Mouse (Mus musculus): ENCODE results near the gene Kl. TPM values are rescaled to one million over a fixed set of nuclear protein-coding genes. Genes with fewer than 3 reads are reported as not detected.
A peak's percentile ranks its signal among the peaks of the same experiment; 100 is the strongest.

Kl gene
- 0.13 TPM in 2 replicates for polyA plus RNA-seq (2014; fragmentation: Nextera tagmentation; extraction: Ambion mirVana)

- Histone ChIP-seq H3K9ac (replicated peaks; ENCODE audit: low read depth, low read length) (peak within 1 kb of the TSS; percentile 28; the same call in 1 of the 2 replicates), H3K36me3 (ENCODE audit: control insufficient read depth, insufficient read depth, low read length) (no peaks in the 10 kb centered on the region), H3K4me1 (ENCODE audit: control insufficient read depth, insufficient read depth, low read length) (0 out of 2 replicates have a peak, but pooled peaks cover 9% of the 10 kb centered on the region), H3K4me3 (ENCODE audit: low read depth, low read length) (peak within 1 kb of the TSS; percentile 47), H3K27ac (ENCODE audit: low read length) (no peak within 1 kb of the TSS), H3K9me3 (ENCODE audit: control insufficient read depth, low read depth, low read length) (no peaks in the 10 kb centered on the region), H3K27me3 (ENCODE audit: control insufficient read depth, insufficient read depth, low read length) (peaks cover 19% of the 10 kb centered on the region), H3K4me2 (replicated peaks; ENCODE audit: low read depth, low read length) (peak within 1 kb of the TSS; percentile 88)
- 2% methylated on average over 22 of the region's 22 CpGs for WGBS
- 0 out of 2 replicates have a peak, but pooled peaks have one; percentile 20 for ATAC-seq (ENCODE audit: insufficient number of reproducible peaks, insufficient read depth, low FRiP score, low read depth)
These were observed at the start of gene Kl for GRCm38 (mm10) chr5:150952328-150952668. Gene Kl, plus strand, starts transcription at chr5:150952607.

GRCm38 (mm10) chr5:150906053-150907040, 46.1 kb upstream of the Kl start:
- H3K36me3 ChIP-seq (ENCODE audit: control insufficient read depth, insufficient read depth, low read length): no peaks in the 10 kb centered on the region
- H3K27me3 ChIP-seq (ENCODE audit: control insufficient read depth, insufficient read depth, low read length): no peaks in the 10 kb centered on the region
- ATAC-seq (ENCODE audit: insufficient number of reproducible peaks, insufficient read depth, low FRiP score, low read depth): peak; percentile 33; the same call in 1 of the 2 replicates
- H3K9ac ChIP-seq (replicated peaks; ENCODE audit: low read depth, low read length): no peak overlapping the region
- H3K4me1 ChIP-seq (ENCODE audit: control insufficient read depth, insufficient read depth, low read length): no peaks in the 10 kb centered on the region
- H3K27ac ChIP-seq (ENCODE audit: low read length): no peak overlapping the region
- H3K9me3 ChIP-seq (ENCODE audit: control insufficient read depth, low read depth, low read length): no peaks in the 10 kb centered on the region
- WGBS: 41% methylated on average over 9 of the region's 9 CpGs
- no peak overlapping the region for H3K4me3 ChIP-seq (ENCODE audit: low read depth, low read length)
- H3K4me2 ChIP-seq (replicated peaks; ENCODE audit: low read depth, low read length): no peak overlapping the region

GRCm38 (mm10) chr5:150912156-150912555, 40.3 kb upstream of the Kl start:
- H3K4me1 ChIP-seq (ENCODE audit: control insufficient read depth, insufficient read depth, low read length): no peaks in the 10 kb centered on the region
- H3K4me2 ChIP-seq (replicated peaks; ENCODE audit: low read depth, low read length): no peak overlapping the region
- H3K9me3 ChIP-seq (ENCODE audit: control insufficient read depth, low read depth, low read length): no peaks in the 10 kb centered on the region
- 18% methylated on average over 2 of the region's 2 CpGs for WGBS
- no peak for ATAC-seq (ENCODE audit: insufficient number of reproducible peaks, insufficient read depth, low FRiP score, low read depth)
- no peak overlapping the region for H3K9ac ChIP-seq (replicated peaks; ENCODE audit: low read depth, low read length)
- no peak overlapping the region for H3K27ac ChIP-seq (ENCODE audit: low read length)
- no peaks in the 10 kb centered on the region for H3K27me3 ChIP-seq (ENCODE audit: control insufficient read depth, insufficient read depth, low read length)
- H3K36me3 ChIP-seq (ENCODE audit: control insufficient read depth, insufficient read depth, low read length): no peaks in the 10 kb centered on the region
- H3K4me3 ChIP-seq (ENCODE audit: low read depth, low read length): no peak overlapping the region

GRCm38 (mm10) chr5:150912656-150913055, 39.8 kb upstream of the Kl start:
- no peaks in the 10 kb centered on the region for H3K9me3 ChIP-seq (ENCODE audit: control insufficient read depth, low read depth, low read length)
- H3K9ac ChIP-seq (replicated peaks; ENCODE audit: low read depth, low read length): no peak overlapping the region
- H3K36me3 ChIP-seq (ENCODE audit: control insufficient read depth, insufficient read depth, low read length): no peaks in the 10 kb centered on the region
- no peaks in the 10 kb centered on the region for H3K27me3 ChIP-seq (ENCODE audit: control insufficient read depth, insufficient read depth, low read length)
- H3K4me3 ChIP-seq (ENCODE audit: low read depth, low read length): no peak overlapping the region
- 28% methylated on average over 5 of the region's 5 CpGs for WGBS
- no peak overlapping the region for H3K4me2 ChIP-seq (replicated peaks; ENCODE audit: low read depth, low read length)
- no peaks in the 10 kb centered on the region for H3K4me1 ChIP-seq (ENCODE audit: control insufficient read depth, insufficient read depth, low read length)
- no peak for ATAC-seq (ENCODE audit: insufficient number of reproducible peaks, insufficient read depth, low FRiP score, low read depth)
- no peak overlapping the region for H3K27ac ChIP-seq (ENCODE audit: low read length)

GRCm38 (mm10) chr5:150915080-150916055, 37.0 kb upstream of the Kl start:
- Histone ChIP-seq H3K9me3 (ENCODE audit: control insufficient read depth, low read depth, low read length) (no peaks in the 10 kb centered on the region), H3K4me1 (ENCODE audit: control insufficient read depth, insufficient read depth, low read length) (no peaks in the 10 kb centered on the region)

GRCm38 (mm10) chr5:150917131-150917858, 35.1 kb upstream of the Kl start:
- WGBS: 78% methylated on average over 21 of the region's 21 CpGs
- no peaks in the 10 kb centered on the region for H3K36me3 ChIP-seq (ENCODE audit: control insufficient read depth, insufficient read depth, low read length)
- no peak for ATAC-seq (ENCODE audit: insufficient number of reproducible peaks, insufficient read depth, low FRiP score, low read depth)

More at GRCm38 (mm10) chr5:150915080-150916055, 37.0 kb upstream of the Kl start:
- no peaks in the 10 kb centered on the region for H3K36me3 ChIP-seq (ENCODE audit: control insufficient read depth, insufficient read depth, low read length)
- H3K4me2 ChIP-seq (replicated peaks; ENCODE audit: low read depth, low read length): no peak overlapping the region
- no peak overlapping the region for H3K9ac ChIP-seq (replicated peaks; ENCODE audit: low read depth, low read length)
- no peaks in the 10 kb centered on the region for H3K27me3 ChIP-seq (ENCODE audit: control insufficient read depth, insufficient read depth, low read length)
- ATAC-seq (ENCODE audit: insufficient number of reproducible peaks, insufficient read depth, low FRiP score, low read depth): no peak
- WGBS: 78% methylated on average over 4 of the region's 4 CpGs
- H3K27ac ChIP-seq (ENCODE audit: low read length): no peak overlapping the region
- H3K4me3 ChIP-seq (ENCODE audit: low read depth, low read length): no peak overlapping the region

GRCm38 (mm10) chr5:150918599-150918998, 33.8 kb upstream of the Kl start:
- H3K36me3 ChIP-seq (ENCODE audit: control insufficient read depth, insufficient read depth, low read length): no peaks in the 10 kb centered on the region
- no peak for ATAC-seq (ENCODE audit: insufficient number of reproducible peaks, insufficient read depth, low FRiP score, low read depth)

More at GRCm38 (mm10) chr5:150917131-150917858, 35.1 kb upstream of the Kl start:
- no peaks in the 10 kb centered on the region for H3K4me1 ChIP-seq (ENCODE audit: control insufficient read depth, insufficient read depth, low read length)
- H3K9me3 ChIP-seq (ENCODE audit: control insufficient read depth, low read depth, low read length): no peaks in the 10 kb centered on the region
- no peak overlapping the region for H3K4me2 ChIP-seq (replicated peaks; ENCODE audit: low read depth, low read length)
- no peaks in the 10 kb centered on the region for H3K27me3 ChIP-seq (ENCODE audit: control insufficient read depth, insufficient read depth, low read length)
- no peak overlapping the region for H3K4me3 ChIP-seq (ENCODE audit: low read depth, low read length)
- H3K27ac ChIP-seq (ENCODE audit: low read length): no peak overlapping the region
- H3K9ac ChIP-seq (replicated peaks; ENCODE audit: low read depth, low read length): no peak overlapping the region

More at GRCm38 (mm10) chr5:150918599-150918998, 33.8 kb upstream of the Kl start:
- Histone ChIP-seq H3K4me2 (replicated peaks; ENCODE audit: low read depth, low read length) (no peak overlapping the region), H3K27me3 (ENCODE audit: control insufficient read depth, insufficient read depth, low read length) (no peaks in the 10 kb centered on the region), H3K27ac (ENCODE audit: low read length) (no peak overlapping the region), H3K9ac (replicated peaks; ENCODE audit: low read depth, low read length) (no peak overlapping the region), H3K9me3 (ENCODE audit: control insufficient read depth, low read depth, low read length) (no peaks in the 10 kb centered on the region), H3K4me3 (ENCODE audit: low read depth, low read length) (no peak overlapping the region), H3K4me1 (ENCODE audit: control insufficient read depth, insufficient read depth, low read length) (no peaks in the 10 kb centered on the region)
- WGBS: 66% methylated on average over 13 of the region's 13 CpGs

Data from stomach, embryonic 14.5 days (tissue).